Mouse (Mus musculus): Measurements from ENCODE around the gene Traf5. TPM values are rescaled to one million over a fixed set of nuclear protein-coding genes. Genes with fewer than 3 reads are reported as not detected.

Gene Traf5
- polyA plus RNA-seq, 1 experiment from 2014 or later: 4.2 TPM

DNA sequence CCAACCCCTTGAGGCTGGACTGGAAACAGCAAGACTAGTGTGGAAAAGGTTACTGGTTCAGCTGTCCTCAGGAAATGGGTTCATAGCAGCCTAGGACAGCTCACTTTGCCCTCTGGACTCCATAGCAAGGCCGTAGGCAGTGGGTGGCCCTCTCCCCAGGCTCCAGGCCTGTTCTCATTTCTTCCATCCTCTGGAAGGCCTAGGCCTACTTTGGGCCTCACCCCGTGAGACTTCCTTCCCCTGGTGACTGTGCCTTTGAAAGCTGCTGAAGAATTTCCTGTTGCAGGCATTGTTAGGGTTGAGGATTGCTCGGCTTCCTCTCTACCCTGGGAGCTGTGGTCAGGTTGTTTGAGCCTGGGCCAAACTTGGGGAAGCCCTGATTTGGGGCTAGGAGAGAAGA lies 137.3 kb downstream of the Traf5 start:
- no peaks in the 10 kb centered on the region for H3K9me3 ChIP-seq
- no peak overlapping the region for H3K4me3 ChIP-seq
- ATAC-seq (ENCODE audit: low FRiP score, low read depth): no peak
- no peaks in the 10 kb centered on the region for H3K36me3 ChIP-seq
- no peak overlapping the region for H3K27ac ChIP-seq (replicated peaks)
- no peak overlapping the region for H3K9ac ChIP-seq (replicated peaks)
- no peak overlapping the region for H3K4me2 ChIP-seq (replicated peaks)
- 67% methylated on average over 3 of the region's 3 CpGs for WGBS
- H3K4me1 ChIP-seq: no peaks in the 10 kb centered on the region
- no peaks in the 10 kb centered on the region; the same call in 1 of the 2 replicates for H3K27me3 ChIP-seq

GRCm38 (mm10) chr1:191952733-191953335 lies 139.5 kb downstream of the Traf5 start:
- 85% methylated on average over 11 of the region's 11 CpGs for whole genome bisulfite sequencing
- no peak overlapping the region for H3K9ac ChIP-seq (replicated peaks)

DNA sequence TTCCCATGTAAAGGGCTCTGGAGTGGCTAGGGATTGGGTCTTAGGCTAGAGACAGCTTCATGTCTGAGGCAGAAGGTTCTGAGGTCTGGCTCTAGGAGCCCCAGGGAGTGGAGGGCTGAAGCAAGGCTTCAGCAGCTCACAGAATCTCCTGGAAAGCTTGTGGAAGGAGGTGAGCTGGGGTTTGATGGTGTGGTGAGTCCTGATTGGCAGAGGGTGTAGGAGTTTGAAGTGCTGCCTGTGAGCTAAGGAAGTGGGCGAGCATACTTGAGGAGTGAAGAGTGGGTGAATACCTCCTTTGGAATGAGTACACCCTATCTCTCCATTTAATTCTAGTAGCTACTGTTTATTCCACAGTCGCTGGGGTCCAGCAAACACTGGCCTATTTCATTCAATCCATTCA lies 141.7 kb downstream of the Traf5 start:
- Histone ChIP-seq H3K9ac (replicated peaks) (no peak overlapping the region), H3K27ac (replicated peaks) (no peak overlapping the region), H3K4me2 (replicated peaks) (no peak overlapping the region), H3K4me1 (no peaks in the 10 kb centered on the region), H3K27me3 (no peaks in the 10 kb centered on the region; the same call in 1 of the 2 replicates), H3K9me3 (no peaks in the 10 kb centered on the region), H3K4me3 (no peak overlapping the region), H3K36me3 (no peaks in the 10 kb centered on the region)
- WGBS: 40% methylated on average over 2 of the region's 2 CpGs
- ATAC-seq (ENCODE audit: low FRiP score, low read depth): no peak

More at GRCm38 (mm10) chr1:191952733-191953335, 139.5 kb downstream of the Traf5 start:
- Histone ChIP-seq H3K9me3 (no peaks in the 10 kb centered on the region), H3K4me2 (replicated peaks) (no peak overlapping the region), H3K36me3 (no peaks in the 10 kb centered on the region), H3K4me3 (no peak overlapping the region), H3K27ac (replicated peaks) (no peak overlapping the region), H3K4me1 (no peaks in the 10 kb centered on the region), H3K27me3 (no peaks in the 10 kb centered on the region; the same call in 1 of the 2 replicates)
- no peak for ATAC-seq (ENCODE audit: low FRiP score, low read depth)

DNA sequence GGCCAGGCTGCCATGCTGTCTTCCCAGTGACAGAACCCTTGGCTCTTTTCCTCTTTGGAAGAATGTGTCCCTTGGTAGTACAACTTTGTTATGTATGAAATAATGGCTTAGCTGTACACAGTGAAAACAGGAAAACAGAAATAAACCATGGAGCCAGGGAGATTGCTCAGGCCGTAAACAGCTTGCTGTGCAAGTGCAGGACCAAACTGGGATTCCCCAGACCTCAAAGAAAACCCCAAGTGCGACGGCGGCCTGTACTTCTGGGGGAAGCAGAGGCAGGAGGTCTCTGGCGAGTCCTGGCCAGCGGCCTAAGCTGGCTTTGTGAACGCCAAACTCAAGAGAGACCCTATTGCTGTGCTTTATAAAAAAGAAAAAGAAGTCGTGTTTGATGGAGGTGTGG lies 143.8 kb downstream of the Traf5 start:
- H3K9ac ChIP-seq (replicated peaks): no peak overlapping the region
- WGBS: 88% methylated on average over 8 of the region's 8 CpGs
- H3K27me3 ChIP-seq: no peaks in the 10 kb centered on the region
- no peak for ATAC-seq (ENCODE audit: low FRiP score, low read depth)
- H3K4me3 ChIP-seq: no peak overlapping the region
- H3K9me3 ChIP-seq: no peaks in the 10 kb centered on the region
- no peak overlapping the region for H3K4me2 ChIP-seq (replicated peaks)
- no peaks in the 10 kb centered on the region for H3K36me3 ChIP-seq
- no peak overlapping the region for H3K27ac ChIP-seq (replicated peaks)
- no peaks in the 10 kb centered on the region for H3K4me1 ChIP-seq

DNA sequence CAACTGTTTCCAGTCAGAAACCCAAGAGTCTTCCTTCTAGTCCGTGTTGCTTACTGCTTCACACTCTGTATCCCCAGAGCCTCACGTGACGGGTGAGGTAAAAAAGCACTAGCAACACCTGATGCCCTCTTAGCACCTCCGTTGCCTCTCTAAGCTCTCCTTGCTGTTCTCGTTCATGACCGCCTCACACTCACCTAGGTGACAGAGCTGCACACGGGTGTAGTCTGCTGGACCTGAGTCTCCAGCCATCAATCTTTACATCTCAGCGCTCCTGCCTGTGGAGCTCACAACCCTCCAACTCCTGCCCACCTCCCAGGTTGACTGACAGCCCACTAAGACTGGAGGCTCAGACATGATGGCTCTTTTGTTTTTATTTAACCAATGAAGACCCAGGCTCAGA lies 144.6 kb downstream of the Traf5 start:
- Histone ChIP-seq H3K36me3 (no peaks in the 10 kb centered on the region), H3K4me2 (replicated peaks) (no peak overlapping the region), H3K27me3 (no peaks in the 10 kb centered on the region), H3K9me3 (no peaks in the 10 kb centered on the region), H3K4me3 (no peak overlapping the region), H3K27ac (replicated peaks) (no peak overlapping the region), H3K4me1 (no peaks in the 10 kb centered on the region), H3K9ac (replicated peaks) (no peak overlapping the region)
- no peak for ATAC-seq (ENCODE audit: low FRiP score, low read depth)
- 83% methylated on average over 8 of the region's 8 CpGs for WGBS

Small RNAs within 50 kb of the gene (microRNA-seq; reads per million reads assigned to microRNA genes)
- gene Mir3473c: not detected

Other genes starting within 250 kb of the Traf5 start
- gene Slc30a1, start 185.8 kb downstream of the Traf5 start, polyA plus RNA-seq (2016; fragmentation: Nextera tagmentation; extraction: Ambion mirVana): 3.6 and 4.2 TPM in 2 replicates
- 1.8 and 2.1 TPM in 2 replicates for gene Rd3, start 115.2 kb downstream of the Traf5 start, polyA plus RNA-seq (2016; fragmentation: Nextera tagmentation; extraction: Ambion mirVana)
- gene Rcor3, start 45.5 kb upstream of the Traf5 start, polyA plus RNA-seq (2016; fragmentation: Nextera tagmentation; extraction: Ambion mirVana): 21.3 and 26.1 TPM in 2 replicates
- gene Kcnh1, start 98.2 kb upstream of the Traf5 start, polyA plus RNA-seq (2016; fragmentation: Nextera tagmentation; extraction: Ambion mirVana): 0.94 and 0.98 TPM in 2 replicates

All from midbrain, embryonic 12.5 days (tissue).